Mouse (Mus musculus) intestine, embryonic 14.5 days (tissue): ENCODE data around the gene Olfr259. TPM values are rescaled to one million over a fixed set of nuclear protein-coding genes. Genes with fewer than 3 reads are reported as not detected.

Source experiments
- ATAC-seq: fragments of 200-750 bp; cut with Nextera tagmentation; replicated peaks from 2 replicates; pipeline ENCODE4 v1.8.0; 2017; ENCODE audit warnings: low read depth, moderate number of reproducible peaks, moderate TSS enrichment, moderate library complexity; ENCODE audit not compliant: low FRiP score, low TSS enrichment
- DNase-seq: peaks from one replicate; pipeline ENCODE4 v3.0.0-alpha.2; 2018; ENCODE audit warnings: low spot score
- H3K27ac ChIP-seq: fragments of 300-500 bp; sonication (generic); 2 replicates; pipeline ENCODE4 v1.5.1; 2014; ENCODE audit warnings: low read depth, mild to moderate bottlenecking, control low read depth
- H3K27me3 ChIP-seq: fragments of 300-500 bp; sonication (generic); replicated peaks from 2 replicates; pipeline ENCODE4 v1.6.1; 2014; ENCODE audit warnings: low read length, control low read depth; ENCODE audit not compliant: control insufficient read depth, insufficient read depth
- H3K36me3 ChIP-seq: fragments of 300-500 bp; sonication (generic); 2 replicates; pipeline ENCODE4 v1.6.1; 2014; ENCODE audit warnings: low read length, control low read depth; ENCODE audit not compliant: control insufficient read depth, insufficient read depth
- H3K4me1 ChIP-seq: fragments of 300-500 bp; sonication (generic); replicated peaks from 2 replicates; pipeline ENCODE4 v1.6.1; 2014; ENCODE audit warnings: low read length, control low read depth, mixed read lengths; ENCODE audit not compliant: control insufficient read depth, insufficient read depth
- H3K4me2 ChIP-seq: fragments of 300-500 bp; sonication (generic); 2 replicates; pipeline ENCODE4 v1.6.1; 2014; ENCODE audit warnings: low read length
- H3K4me3 ChIP-seq: fragments of 300-500 bp; sonication (generic); 2 replicates; pipeline ENCODE4 v1.5.1; 2014; ENCODE audit warnings: low read depth, low read length, control low read depth, mixed read lengths
- H3K9ac ChIP-seq: fragments of 300-500 bp; sonication (generic); 2 replicates; pipeline ENCODE4 v1.6.1; 2014; ENCODE audit warnings: mild to moderate bottlenecking, low read length
- H3K9me3 ChIP-seq: fragments of 300-500 bp; sonication (generic); 2 replicates; pipeline ENCODE4 v1.6.1; 2016; ENCODE audit warnings: low read length, control low read depth; ENCODE audit not compliant: control insufficient read depth
- WGBS: fragments of 180-500 bp; shearing (Covaris S2); extraction: QIAGEN DNeasy Blood & Tissue Kit; methylation state at CpG from one replicate; pipeline ENCODE4 v1.1.7; 2014; 5-methylcytosine and 5-hydroxymethylcytosine counted together
- polyA plus RNA-seq: library from polyadenylated mRNA; unstranded; fragments of >200 nt; fragmentation: Nextera tagmentation; extraction: Ambion mirVana; gene quantifications from 2 replicates; pipeline ENCODE4 v1.2.1, GENCODE M21; 2014

Gene Olfr259
- not detected in 2 replicates for polyA plus RNA-seq

DNA sequence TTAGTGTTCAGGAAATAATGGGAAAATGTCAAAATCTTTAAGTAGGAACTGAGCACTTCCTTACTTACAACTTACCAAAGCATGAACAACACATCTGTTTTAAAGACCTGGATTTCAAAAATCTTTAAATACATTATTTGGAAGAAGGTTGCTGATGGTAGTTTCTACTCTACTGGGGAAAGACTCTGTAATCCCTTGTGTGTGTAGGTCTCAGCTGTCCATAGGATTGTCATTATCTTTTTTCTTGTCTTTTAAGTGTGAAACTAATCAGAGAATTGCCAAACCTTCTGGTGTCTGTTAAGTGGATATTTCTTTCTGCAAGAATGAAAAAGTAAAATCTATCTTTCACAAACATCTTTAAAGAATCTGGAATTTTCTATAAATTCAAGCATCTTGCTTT, at the start of gene Olfr259:
TSS of gene Olfr259 (minus strand) at position 101 of the 400 bp plus-strand sequence.
- H3K4me1 ChIP-seq: no peaks in the 10 kb centered on the region
- DNase-seq (no peak), ATAC-seq (no peak)
- H3K9me3 ChIP-seq: no peaks in the 10 kb centered on the region
- no peak within 1 kb of the TSS for H3K4me3 ChIP-seq
- H3K27ac ChIP-seq: no peak within 1 kb of the TSS
- no peak within 1 kb of the TSS for H3K9ac ChIP-seq
- no peak within 1 kb of the TSS for H3K4me2 ChIP-seq
- H3K36me3 ChIP-seq: no peaks in the 10 kb centered on the region
- H3K27me3 ChIP-seq: no peaks in the 10 kb centered on the region

DNA sequence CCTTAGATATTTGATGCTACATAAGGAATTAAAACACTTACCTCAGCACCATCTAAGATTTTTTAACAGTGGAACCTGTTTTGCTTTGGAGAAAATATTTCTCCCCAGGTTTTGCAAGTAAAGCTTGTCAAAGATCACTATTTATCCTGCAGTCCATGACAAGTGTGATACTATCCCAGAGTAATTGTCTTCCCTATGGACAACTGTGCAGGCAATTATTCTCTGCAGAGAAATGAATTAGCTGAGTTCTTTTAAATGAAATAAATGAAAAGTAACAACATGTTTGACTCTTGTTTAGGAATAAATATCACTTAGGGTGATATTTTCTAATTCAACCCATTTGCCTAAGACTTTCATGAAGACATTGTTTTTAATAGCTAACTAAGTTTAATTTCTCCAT, 38.2 kb upstream of the Olfr259 start, which contains the start of gene Olfr1111:
TSS of gene Olfr1111 (minus strand) at position 101 of the 400 bp plus-strand sequence.
- H3K4me2 ChIP-seq: no peak within 1 kb of the TSS
- no peak within 1 kb of the TSS for H3K4me3 ChIP-seq
- ATAC-seq (no peak), DNase-seq (no peak)
- no peaks in the 10 kb centered on the region for H3K27me3 ChIP-seq
- no peak within 1 kb of the TSS for H3K27ac ChIP-seq
- H3K9me3 ChIP-seq: no peaks in the 10 kb centered on the region
- no peak within 1 kb of the TSS for H3K9ac ChIP-seq
- H3K36me3 ChIP-seq: no peaks in the 10 kb centered on the region
- H3K4me1 ChIP-seq: no peaks in the 10 kb centered on the region

DNA sequence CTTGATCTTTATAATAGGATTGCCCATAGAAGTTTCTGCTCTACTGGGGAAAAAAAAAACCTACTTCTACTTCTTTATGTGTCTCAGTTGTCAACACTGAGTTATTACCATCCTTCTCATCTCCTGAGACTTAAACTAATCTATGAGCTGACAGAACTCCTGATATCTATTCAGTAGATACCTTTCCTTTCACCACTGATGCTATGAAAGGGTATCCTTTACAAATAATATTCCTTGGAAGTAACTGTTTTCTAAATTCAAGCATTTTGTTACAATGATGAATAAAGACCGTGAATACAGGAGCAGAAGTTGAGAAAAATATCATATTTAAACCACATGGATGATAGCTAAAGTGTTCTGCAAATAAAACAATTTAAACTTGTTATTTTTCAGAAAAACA, 25.8 kb upstream of the Olfr259 start, which contains the start of gene Olfr1110:
TSS of gene Olfr1110 (minus strand) at position 101 of the 400 bp plus-strand sequence.
- 83% methylated on average over 1 of the region's 1 CpGs for WGBS
- ATAC-seq (no peak), DNase-seq (no peak)
- H3K9me3 ChIP-seq: no peaks in the 10 kb centered on the region
- H3K9ac ChIP-seq: no peak within 1 kb of the TSS
- no peak within 1 kb of the TSS for H3K4me2 ChIP-seq
- H3K27ac ChIP-seq: no peak within 1 kb of the TSS
- no peak within 1 kb of the TSS for H3K4me3 ChIP-seq
- no peaks in the 10 kb centered on the region for H3K4me1 ChIP-seq
- H3K36me3 ChIP-seq: no peaks in the 10 kb centered on the region
- no peaks in the 10 kb centered on the region for H3K27me3 ChIP-seq

DNA sequence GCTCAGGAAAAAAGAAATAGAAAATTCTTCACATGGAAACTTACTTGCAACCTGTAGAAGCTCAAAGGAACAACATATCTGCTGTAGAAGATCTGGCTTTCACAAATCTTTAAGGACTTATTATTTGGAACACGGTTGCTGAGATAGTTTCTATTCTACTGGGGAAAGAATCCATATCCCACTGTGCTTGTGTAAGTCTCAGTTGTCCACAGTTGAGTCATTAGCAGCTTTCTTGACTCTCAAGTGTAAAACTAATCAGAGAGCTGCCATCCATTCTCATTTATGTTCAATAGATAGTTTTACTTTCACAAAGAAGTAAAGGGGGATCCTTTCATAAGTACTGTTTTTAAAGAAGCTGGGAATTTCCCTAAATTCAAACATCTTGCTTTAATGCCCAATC, 18.5 kb downstream of the Olfr259 start, which contains the start of gene Olfr1109:
TSS of gene Olfr1109 (minus strand) at position 101 of the 400 bp plus-strand sequence.
- Histone ChIP-seq H3K27ac (no peak within 1 kb of the TSS), H3K9ac (no peak within 1 kb of the TSS), H3K27me3 (no peaks in the 10 kb centered on the region), H3K36me3 (no peaks in the 10 kb centered on the region), H3K4me3 (no peak within 1 kb of the TSS), H3K4me2 (no peak within 1 kb of the TSS), H3K4me1 (no peaks in the 10 kb centered on the region), H3K9me3 (no peaks in the 10 kb centered on the region)
- ATAC-seq (no peak), DNase-seq (no peak)
- 85% methylated on average over 1 of the region's 1 CpGs for WGBS

DNA sequence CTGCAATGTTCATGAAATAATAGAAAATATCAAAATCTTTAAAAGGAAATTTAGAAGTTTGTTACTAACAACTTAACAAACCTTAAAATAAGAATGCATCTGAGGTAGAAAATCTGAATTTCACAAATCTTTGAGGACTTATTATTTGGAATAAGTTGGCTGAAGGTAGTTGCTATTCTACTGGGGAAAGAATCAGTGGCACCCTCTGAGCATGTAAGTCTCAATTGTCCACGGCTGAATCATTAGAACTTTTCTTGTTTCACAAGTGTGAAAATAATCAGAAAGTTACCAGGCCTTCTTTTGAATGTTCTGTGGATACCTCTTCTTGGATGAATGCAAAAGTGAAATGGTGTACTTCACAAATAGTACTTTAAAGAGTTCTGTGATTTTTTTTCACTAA, 38.6 kb downstream of the Olfr259 start, which contains the start of gene Olfr1107:
TSS of gene Olfr1107 (minus strand) at position 101 of the 400 bp plus-strand sequence.
- ATAC-seq: no peak
- DNase-seq: no peak
- H3K4me2 ChIP-seq: no peak within 1 kb of the TSS
- WGBS: 92% methylated on average over 1 of the region's 1 CpGs
- H3K36me3 ChIP-seq: no peaks in the 10 kb centered on the region
- no peak within 1 kb of the TSS for H3K27ac ChIP-seq
- H3K4me1 ChIP-seq: no peaks in the 10 kb centered on the region
- H3K27me3 ChIP-seq: no peaks in the 10 kb centered on the region
- no peak within 1 kb of the TSS for H3K9ac ChIP-seq
- H3K9me3 ChIP-seq: no peaks in the 10 kb centered on the region
- no peak within 1 kb of the TSS for H3K4me3 ChIP-seq

Other genes with a start within 250 kb of the Olfr259 start
- gene Gm13723, start 239.8 kb downstream of the Olfr259 start, polyA plus RNA-seq: not detected in 2 replicates
- not detected in 2 replicates for gene Olfr1097, start 222.4 kb downstream of the Olfr259 start, polyA plus RNA-seq
- gene Olfr1098, start 190.0 kb downstream of the Olfr259 start, polyA plus RNA-seq: not detected in 2 replicates
- gene Olfr1099, start 153.9 kb downstream of the Olfr259 start, polyA plus RNA-seq: not detected in 2 replicates
- gene Olfr1100, start 134.6 kb downstream of the Olfr259 start, polyA plus RNA-seq: not detected in 2 replicates
- not detected in 2 replicates for gene Olfr1101, start 123.3 kb downstream of the Olfr259 start, polyA plus RNA-seq
- not detected in 2 replicates for gene Olfr1102, start 116.2 kb downstream of the Olfr259 start, polyA plus RNA-seq
- not detected in 2 replicates for gene Olfr1104, start 87.5 kb downstream of the Olfr259 start, polyA plus RNA-seq
- gene Olfr1105, start 78.0 kb downstream of the Olfr259 start, polyA plus RNA-seq: not detected in 2 replicates
- gene Olfr1106, start 62.3 kb downstream of the Olfr259 start, polyA plus RNA-seq: not detected in 2 replicates
- not detected in 2 replicates for gene Olfr1107, start 38.8 kb downstream of the Olfr259 start, polyA plus RNA-seq
- gene Olfr1109, start 18.6 kb downstream of the Olfr259 start, polyA plus RNA-seq: not detected in 2 replicates
- not detected in 2 replicates for gene Olfr1110, start 25.7 kb upstream of the Olfr259 start, polyA plus RNA-seq
- not detected in 2 replicates for gene Olfr1111, start 38.1 kb upstream of the Olfr259 start, polyA plus RNA-seq
- gene Olfr1112, start 73.2 kb upstream of the Olfr259 start, polyA plus RNA-seq: not detected in 2 replicates
- gene Olfr1113, start 94.4 kb upstream of the Olfr259 start, polyA plus RNA-seq: not detected in 2 replicates
- not detected in 2 replicates for gene Olfr1115, start 133.4 kb upstream of the Olfr259 start, polyA plus RNA-seq
- not detected in 2 replicates for gene Olfr1116, start 153.0 kb upstream of the Olfr259 start, polyA plus RNA-seq
- gene Olfr1118, start 193.0 kb upstream of the Olfr259 start, polyA plus RNA-seq: not detected in 2 replicates
- not detected in 2 replicates for gene Olfr1120, start 240.2 kb upstream of the Olfr259 start, polyA plus RNA-seq